Mouse (Mus musculus): ENCODE results near the gene Raet1d.
"Not testable (repeated sequence)": the region's sequence is repeated elsewhere in the genome, so short reads cannot be mapped to it uniquely, and the experiment has no call there.

GRCm38 (mm10) chr10:22354196-22354574 lies 6.2 kb upstream of the Raet1d start:
- not testable (repeated sequence) for TF ChIP-seq GATA1 (IDR thresholded peaks at IDR 0.05; ENCODE audit: borderline replicate concordance, low read length); FLI1 (IDR thresholded peaks at IDR 0.05; ENCODE audit: low read length)

All from megakaryocyte, embryonic 14.5 days (primary cell).